Mouse (Mus musculus): ENCODE measurements around the gene Nfix.
"Not testable (repeated sequence)": the region's sequence is repeated elsewhere in the genome, so short reads cannot be mapped to it uniquely, and the experiment has no call there.

- not testable (repeated sequence) for TF ChIP-seq CTCF (IDR thresholded peaks at IDR 0.05; ENCODE audit: borderline replicate concordance, control insufficient read depth, extremely low read depth, insufficient read depth, low read length, poor library complexity); POLR2A (IDR thresholded peaks at IDR 0.05; ENCODE audit: control insufficient read depth, extremely low read depth, insufficient read depth, low read length, poor library complexity)
Measured at GRCm38 (mm10) chr8:84670295-84671006, 129.7 kb downstream of the Nfix start.

Data from thymus, adult 2 months (tissue).